Mouse (Mus musculus) right cerebral cortex, postnatal 14 days (tissue): ENCODE results near the gene Hist2h2aa2.

Experiments used
- DNase-seq: peaks from one replicate; pipeline ENCODE4 v3.0.0; 2022

The Hist2h2aa2 gene

GRCm38 (mm10) chr3:96196437-96197128 is 43.5 kb downstream of the Hist2h2aa2 start:
- no peak for DNase-seq

- DNase-seq = no peak
Observed at GRCm38 (mm10) chr3:96195616-96196313, 44.3 kb downstream of the Hist2h2aa2 start.

- DNase-seq = no peak
Observed at GRCm38 (mm10) chr3:96194966-96195365, 45.1 kb downstream of the Hist2h2aa2 start.

GRCm38 (mm10) chr3:96192977-96193376 is 47.1 kb downstream of the Hist2h2aa2 start:
- no peak for DNase-seq
